Mouse (Mus musculus) c-Kit-positive CD71-positive TER-119-positive erythroid progenitor cells, embryonic 14.5 days (primary cell): ENCODE data around the gene Trpm3.

Experiments used
- DNase-seq: peaks from one replicate; pipeline ENCODE4 v3.0.0-alpha.2; 2013; ENCODE audit warnings: low spot score

The Trpm3 gene

DNA sequence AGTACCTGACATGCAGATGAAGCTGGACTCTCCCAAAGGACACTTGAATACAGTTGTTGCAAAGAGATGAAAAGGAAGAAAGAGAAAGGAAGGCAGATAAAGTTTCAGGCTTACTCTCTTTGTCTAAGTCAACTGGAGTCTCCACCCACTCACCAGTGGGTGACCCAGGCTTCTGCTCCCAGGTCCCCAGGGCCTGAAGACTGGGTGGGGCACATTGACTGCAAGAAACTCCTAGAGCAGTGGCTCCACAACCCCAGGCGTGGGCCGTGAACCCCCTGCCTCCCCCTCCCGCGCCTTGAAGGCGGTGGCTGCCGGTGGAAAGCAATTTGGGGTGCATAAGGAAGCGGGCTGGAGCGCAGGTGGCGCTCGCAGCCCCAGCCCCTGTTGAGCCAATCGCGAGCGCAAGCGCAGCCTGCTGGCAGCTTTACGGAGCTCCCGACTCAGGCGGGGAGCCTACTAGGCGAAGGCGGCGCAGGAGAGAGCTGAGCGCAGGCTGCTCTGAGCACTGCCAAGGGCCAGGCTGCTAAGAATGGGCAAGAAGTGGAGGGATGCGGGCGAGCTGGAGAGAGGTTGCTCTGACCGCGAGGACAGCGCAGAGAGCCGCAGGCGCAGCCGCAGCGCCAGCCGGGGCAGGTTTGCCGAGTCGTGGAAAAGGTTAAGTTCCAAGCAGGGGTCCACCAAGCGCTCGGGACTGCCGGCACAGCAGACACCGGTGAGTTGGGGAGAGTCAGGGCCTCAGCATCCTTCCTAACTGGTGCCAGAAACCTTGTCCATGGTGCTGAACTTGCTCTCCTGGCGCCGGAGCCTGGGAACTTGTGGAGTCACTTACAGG, at the start of gene Trpm3:
Gene Trpm3, plus strand, starts transcription at position 457 of the 832 bp plus-strand sequence.
- peak; percentile 1 for DNase-seq

DNA sequence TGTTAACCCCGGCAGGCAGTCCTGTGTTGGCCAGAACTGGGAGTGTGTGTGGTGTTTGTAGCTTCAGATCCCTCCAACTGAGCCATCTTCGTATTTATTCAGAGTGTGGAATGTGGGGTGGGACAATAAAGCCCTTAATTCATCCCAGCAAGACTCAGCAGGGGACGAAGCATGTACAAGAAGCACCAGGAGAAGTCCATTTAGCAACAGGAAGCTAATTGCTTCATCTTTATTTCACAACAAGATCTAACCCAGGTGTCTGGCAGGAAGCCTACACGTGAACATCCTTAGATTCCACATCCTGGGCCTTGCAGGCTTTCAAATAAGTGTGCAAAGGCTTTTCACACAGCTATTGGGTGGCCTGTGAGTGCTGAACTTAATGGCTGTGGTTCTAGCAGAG, 38.3 kb upstream of the Trpm3 start:
- DNase-seq, result no peak

DNA sequence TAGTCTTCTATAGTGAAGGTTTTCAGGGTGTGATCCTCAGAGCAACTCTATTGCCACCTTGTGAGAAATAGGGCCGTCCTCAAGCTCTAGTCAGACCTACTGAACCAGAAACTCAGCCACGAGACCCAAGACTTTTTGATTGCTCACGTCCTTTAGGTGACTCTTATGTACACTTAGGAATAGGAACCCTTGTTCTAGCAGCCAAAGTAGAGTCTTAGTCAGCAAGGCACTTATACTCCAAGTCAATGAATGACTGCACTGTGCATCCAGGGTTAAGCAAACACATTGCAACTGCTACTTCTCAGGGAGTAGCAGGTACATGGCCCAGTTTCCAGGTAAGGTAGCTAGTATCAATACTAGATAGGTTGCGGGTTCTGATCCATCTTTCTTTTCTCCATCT, 35.0 kb upstream of the Trpm3 start:
- DNase-seq, result no peak

DNA sequence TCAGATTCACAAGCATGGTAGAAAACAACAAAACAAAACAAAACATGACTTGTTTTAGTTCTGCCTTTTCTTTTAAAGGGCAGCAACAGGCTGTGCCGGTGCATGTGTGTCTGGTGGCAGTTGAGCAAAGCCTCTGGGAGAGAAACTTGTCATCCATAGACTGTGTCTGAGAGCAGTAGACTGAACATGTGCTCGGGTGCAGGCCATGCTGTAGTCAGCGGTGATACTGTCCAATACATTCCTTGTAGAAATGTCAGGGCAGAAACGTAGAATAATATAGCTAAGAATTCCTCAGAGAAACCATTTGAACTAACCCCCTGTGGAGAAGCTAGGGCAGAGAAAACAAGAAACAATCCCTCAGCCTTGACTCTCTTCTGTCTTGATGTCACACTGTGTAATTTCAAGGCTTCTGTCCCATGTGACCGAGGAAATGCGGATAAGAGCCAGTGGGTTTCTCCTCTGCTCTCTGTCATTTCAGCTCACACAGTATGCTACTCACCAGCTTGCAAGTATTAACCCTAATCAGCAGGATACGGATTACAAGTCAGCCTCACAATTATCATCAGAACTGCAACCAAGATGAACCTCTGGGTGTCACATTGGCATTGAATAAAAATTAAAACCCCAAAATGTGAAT, 33.9 kb upstream of the Trpm3 start:
- DNase-seq, result no peak

DNA sequence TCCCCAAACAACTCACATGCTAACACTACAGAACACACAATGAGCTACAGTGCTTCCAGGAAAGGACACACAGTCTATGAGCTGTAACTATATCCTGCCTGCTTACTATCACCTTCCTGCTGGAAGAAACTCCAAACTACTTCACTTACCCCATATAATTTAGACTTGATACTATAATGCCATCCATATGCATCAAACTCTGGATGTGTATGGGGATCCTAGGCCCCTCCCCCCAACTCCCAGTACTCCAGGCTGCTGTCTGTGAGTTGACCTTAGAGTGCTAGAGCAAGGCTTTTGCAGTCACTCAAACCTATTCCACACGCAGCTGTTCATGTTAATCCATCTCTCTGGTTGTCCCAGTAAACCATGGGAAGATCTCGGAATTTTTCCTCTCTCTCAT, 33.2 kb upstream of the Trpm3 start:
- DNase-seq, result no peak

DNA sequence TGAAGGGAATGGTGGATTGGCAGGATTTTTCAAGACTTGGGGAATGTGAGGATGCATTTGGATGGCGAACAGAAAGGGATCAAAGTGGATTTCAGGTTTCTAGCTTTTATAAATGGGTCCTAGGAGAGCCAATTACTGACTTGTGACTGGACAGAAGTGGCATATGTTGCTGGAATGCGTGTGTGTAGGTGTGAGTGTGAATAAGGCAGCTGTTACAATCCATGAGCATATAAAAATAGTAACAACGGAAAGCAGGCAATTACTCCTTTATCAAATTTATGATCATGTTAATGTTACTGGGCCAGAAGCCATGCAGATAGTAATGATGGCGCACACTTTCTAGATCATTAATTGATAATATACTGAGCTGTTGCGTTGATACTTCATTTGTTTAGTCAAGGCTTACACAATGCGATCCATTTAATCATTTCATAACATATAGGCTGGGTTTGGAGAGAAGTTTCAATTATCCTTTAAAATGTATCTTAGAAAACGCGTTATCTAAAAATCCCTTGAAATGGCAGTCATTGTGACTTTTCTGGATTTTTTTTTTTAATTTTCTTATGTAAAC, 29.9 kb upstream of the Trpm3 start:
- no peak for DNase-seq

DNA sequence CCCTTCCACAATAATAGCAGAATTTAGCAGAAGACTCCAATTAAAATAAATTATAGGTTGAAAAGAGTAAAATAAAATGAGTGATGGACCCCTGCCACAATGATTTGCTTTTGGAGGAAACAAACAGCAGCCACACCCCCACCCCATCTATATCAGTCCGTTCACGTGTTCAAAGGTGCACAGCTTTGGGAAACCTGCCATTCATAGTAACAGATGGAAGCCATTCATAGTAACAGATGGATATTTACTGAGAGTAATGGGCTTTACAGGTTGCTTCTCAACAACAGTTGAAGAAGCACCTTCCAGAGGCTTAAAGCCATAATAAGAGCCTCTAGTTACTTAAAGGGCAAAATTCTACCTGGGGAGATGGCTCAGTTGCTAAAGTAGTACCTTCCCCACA, 17.9 kb upstream of the Trpm3 start:
- DNase-seq, result no peak

DNA sequence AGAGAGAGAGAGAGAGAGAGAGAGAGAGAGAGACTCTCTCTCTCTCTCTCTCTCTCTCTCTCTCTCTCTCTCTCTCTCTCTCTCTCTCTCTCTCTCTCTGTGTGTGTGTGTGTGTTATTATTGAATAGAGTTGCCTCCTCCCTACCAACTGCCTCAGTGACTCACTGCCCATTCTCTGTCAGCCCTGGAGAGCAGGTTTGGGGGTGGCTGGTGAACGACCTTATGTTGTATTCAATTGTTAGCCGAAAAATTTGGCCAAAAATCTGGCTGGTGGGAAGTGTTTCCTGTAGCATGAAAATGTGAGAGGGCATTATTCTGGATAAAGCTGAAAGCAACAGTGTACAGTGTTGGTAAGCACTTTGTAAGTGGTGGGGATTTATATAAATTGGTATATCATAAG, 17.2 kb upstream of the Trpm3 start:
- no peak for DNase-seq

DNA sequence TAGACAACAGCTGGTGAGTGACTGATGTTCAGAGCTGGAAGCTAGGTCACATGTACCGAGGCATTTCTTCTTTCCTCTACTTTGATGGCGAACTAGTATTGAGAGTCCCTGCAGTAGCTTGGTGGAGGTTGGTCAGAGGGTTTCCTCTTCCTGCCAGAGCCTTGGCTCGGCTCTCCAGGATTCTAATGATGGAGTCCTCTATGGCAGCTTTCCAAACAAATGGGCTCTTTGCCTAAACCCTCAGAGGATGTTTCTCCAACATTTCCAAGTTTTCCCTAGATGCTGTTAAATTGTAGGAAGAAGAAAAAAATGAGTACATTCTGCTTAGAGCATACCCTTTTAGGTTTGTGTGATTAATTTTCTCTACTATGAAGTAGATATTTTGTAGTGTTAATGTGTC, 6.2 kb upstream of the Trpm3 start:
- no peak for DNase-seq

DNA sequence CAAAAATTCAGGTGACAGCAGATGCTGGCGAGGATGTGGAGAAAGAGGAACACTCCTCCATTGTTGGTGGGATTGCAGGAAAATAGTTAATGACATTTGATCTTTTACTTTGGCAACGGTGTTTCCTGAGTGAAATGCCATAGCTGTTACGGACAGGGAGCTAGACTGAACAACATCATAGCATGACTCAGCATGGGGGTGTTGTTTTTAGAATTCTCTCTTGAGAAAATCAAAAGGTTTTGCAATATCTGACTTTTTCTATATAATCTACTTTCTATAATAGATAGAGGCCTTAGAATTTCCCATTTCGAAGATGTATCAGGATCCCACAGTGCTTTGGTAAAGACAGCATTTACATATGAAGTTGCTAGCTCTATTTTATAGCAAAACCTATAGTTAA, 39.7 kb downstream of the Trpm3 start:
- no peak for DNase-seq

DNA sequence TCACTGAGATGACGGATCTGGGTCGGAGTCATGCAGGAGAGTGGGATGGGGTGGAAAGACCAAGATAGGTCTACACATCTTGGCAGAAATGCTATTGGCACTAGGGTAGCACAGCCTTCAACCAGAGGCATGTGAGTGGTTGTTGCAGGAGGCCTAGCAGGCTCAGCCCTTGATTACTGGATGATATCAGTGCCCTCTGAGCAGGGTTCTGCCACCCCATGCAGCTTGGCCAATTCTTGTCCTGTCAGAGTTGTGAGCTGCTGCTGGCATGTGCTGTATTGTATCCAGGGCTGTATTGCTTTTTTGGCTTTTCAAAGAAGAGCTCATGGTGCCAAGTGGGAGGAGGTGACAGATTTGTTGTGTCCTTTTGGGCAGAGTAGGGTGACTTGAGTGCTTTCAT, 40.2 kb downstream of the Trpm3 start:
- DNase-seq, result no peak

DNA sequence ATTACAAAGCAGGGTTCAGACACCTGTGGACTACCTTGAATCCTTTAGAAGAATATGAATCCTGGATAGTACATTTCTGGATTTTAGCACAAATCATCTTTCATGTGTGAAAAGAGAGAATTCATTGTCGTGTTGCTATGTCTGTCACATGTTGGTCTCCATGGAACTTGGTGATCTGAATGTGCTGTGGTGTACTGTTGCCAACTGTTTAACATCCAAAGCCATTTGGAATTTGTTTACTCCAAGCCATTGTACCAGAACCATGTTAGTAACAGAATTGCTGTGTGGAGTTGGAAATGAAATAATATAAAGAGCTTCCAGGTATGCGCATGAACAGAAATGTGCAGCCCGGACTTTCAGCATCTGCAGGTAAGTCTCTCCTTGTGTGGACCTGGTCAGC, 41.3 kb downstream of the Trpm3 start:
- DNase-seq, result no peak

DNA sequence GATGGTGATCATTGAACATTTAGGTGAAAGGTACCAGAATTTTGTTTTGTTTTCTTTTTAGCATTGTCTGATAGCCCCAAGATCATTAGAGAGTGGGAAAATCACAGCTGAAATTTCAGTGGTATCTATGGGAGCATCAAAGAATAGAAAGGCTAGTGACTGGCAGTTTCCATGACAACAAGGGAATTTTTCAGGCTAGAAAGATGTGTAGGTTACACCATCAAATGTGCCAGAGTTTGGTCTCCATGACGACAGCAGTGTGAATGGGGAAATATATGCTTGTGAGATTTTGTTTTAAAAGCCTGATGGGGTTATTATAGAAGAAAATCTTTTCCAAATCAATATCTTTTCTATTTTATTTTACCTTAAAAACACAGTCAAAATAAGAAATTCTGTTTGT, 50.9 kb downstream of the Trpm3 start:
- no peak for DNase-seq

DNA sequence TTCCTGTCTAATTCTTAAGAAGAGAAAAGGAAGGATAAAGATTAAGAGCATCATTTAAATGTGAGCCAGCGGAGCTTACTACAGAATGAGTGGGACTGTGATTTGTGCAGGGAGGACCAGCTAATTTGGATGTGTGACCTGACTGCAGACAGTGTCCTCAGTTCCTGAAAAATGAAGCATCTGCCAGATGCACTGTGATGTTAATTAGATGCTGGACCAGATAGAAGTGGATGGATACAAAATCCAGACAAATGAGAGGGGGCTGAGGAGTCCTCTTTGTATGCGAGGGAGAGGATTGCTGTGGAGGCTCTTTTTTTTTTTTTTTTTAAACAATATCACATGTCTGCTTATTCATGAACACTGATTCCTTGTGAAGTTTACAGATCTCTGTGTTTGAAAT, 83.7 kb downstream of the Trpm3 start:
- DNase-seq, result no peak

DNA sequence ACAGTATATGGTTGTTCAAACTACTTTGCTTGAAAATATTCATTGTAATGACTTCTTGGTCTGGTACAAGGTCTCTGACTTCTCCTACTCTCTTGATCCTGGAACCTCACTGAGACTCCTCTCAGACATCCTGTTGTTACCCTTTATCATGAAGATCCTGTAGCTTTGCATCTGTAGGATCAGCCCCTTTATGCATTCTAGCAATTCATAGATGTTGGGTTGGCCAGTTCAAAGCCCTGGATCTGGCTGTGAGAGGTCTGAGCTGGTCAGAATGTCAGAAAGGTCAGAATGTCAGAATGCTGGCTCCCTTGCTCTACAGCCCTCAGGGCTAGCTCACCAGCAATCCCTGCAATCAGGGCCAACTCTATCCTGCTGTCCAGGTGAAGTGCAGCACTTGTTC, 95.3 kb downstream of the Trpm3 start:
- DNase-seq, result no peak

DNA sequence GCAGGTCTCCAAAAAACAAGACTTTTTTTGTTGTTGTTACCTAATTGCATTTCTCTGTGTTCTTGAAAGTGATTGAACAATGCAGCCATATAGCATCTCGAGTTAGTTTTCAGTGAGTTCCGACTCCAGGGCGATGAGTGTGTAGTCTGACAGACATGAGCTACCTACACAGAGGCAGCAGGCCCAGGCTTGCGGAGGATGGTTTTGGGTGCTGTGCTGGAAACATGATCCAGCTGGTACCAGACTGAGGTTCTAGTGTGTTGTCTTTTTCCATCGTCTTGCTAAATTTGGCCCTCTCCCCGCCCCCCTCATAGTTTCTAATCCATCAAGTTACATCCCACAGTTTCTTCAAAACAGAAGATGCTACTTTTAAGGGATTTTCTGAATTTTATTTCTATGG, 110.2 kb downstream of the Trpm3 start:
- DNase-seq, result no peak

DNA sequence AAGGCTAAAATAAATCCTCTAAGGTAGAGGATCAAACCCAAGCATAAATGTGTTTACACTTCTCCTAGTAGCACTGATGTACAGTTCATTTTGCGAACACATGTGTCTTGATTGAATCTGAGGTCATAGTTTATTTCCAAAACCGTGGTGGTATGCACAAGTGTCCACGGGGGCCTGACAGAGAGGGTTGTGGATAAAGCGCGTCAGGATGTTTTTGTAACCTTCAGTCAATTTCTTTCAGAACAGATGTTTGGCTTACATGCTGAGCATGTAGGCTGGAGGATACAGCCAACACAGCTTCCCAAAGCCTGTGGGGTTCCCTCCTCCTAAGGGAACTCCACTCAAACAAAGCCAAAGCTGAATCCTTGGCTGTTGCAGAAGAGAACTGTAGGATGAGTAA, 134.1 kb downstream of the Trpm3 start:
- DNase-seq, result no peak

DNA sequence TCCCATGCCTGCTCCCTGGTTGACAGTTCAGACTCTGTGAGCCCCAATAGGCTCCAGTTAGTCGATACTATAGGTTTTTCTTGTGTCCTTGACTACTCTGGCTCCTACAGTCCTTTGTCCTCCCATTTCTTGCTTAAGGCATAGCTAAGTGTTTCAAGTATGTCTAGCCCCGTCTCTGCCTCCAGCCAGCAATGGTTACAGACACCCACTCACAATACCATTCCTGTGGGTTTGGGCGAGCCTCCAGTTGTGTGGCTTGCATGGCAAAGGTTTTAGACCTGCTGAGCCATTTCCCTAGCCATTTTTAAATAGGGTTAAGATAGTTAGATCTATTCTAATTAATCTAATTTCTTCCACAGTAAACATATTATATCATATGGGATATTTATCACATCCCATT, 145.8 kb downstream of the Trpm3 start:
- no peak for DNase-seq

DNA sequence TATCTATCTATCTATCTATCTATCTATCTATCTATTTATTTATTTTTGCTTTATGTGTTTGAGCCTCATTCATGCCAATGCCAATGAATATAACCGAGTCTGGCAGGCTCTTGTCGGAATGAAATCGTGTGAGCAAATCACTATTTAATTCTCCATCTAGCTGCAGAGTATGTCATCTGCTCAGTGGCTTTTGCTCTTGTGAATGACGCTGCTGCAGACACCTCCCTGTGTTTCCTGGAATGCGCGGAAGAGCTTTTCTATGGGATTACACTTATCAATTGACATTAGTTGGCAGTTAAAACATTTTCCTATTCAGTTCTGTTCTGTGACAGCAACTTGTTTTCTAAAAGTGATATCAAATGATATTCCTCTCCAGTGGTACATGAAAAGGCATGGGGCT, 153.8 kb downstream of the Trpm3 start:
- no peak for DNase-seq

DNA sequence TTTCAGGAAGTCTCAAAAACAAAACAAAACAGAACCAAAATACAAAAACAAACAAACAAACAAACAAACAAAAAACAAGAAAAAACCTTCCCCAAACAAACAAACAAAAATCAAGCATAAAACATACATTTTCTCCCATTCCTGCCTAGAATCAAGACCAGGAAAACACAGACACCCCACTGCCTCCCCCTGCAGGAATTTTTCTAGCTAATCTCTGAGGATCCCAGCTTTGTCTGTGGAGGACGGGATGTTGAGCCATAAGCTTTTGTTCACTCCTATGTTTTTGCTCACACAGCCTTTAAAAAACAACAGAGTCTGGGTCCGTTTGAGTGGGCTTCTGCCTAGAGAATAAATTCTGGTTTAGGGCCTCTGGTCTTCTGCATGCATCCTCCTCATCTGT, 162.1 kb downstream of the Trpm3 start:
- no peak for DNase-seq

DNA sequence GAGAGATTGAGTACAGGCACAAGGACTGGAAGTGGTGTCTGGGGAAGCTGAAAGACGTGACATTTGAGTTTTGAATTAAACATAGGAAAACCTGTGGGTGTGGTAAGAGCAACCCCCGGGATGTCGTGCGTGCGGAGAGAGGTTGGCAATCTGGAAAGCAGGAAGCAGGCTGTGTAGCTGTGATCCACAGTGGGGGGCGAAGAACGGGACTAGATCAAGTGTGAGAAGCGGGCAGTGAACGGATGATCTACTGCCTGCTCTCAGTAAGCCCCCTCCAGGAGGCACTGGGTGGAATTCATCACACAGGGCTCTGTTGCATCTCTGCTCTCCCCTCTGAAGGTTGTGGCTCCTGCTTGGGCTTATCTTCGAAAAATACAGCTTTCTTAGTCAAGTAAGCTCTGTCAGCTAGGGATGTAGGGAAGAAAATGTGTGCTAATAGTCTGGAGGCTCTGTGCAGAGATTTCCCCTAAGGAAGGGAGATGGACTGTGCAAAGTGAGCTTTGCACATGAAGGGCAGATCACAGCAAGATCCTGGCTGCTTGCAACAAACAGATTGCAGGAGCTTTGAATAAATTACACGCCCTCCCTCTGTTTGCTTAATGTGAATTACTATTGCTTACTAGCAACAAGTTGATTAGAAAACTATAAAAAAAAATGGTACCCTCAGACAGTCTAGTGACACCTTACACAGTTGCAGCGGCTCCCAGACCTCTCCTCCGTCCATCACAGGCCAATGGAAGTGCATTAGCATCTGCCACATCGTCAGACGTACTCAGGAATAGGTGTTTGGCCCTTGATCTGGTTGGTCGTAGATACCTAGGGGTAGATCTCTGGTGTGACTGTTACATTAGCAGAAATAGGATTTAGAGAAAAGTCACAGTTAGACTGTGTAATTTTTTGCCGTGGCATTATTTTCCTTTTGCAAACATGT, 164.4 kb downstream of the Trpm3 start:
- no peak for DNase-seq

DNA sequence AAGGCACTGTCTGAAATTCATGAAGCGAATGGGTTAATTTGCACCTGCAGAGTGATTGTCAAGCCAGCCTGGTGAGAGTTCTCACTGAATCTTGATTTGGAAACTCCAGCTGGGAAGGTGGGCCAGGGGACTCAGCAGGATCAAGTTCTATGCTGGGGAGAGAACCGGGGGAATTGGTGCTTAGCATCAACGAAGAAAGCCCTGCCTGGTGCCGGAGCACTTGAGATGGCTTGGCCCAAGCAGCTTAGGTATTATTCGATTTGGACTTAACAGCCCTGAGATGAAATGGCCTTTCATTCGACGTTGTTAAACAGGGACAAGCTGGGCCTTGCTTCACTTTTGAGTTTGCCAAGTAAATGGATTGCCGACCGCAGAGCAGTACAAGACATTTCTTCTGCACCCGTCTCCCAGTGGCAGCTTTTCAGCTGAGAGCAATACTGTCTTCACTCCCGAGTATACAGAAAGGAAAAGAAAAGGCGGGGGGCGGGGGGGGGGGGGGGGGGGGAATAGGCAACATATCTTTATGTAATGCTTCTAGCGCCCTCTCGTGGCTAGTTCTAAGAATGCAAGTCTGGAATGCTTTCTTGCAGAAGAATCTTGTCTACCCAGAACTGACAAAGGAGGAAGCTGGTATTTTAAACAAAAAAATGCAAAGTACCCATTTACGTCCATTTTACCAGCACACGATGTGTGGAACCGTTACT, 165.3 kb downstream of the Trpm3 start:
- DNase-seq, result peak; percentile 53
